Mouse (Mus musculus): Measurements from ENCODE around the gene Dennd4c. TPM values are rescaled to one million over a fixed set of nuclear protein-coding genes. Genes with fewer than 3 reads are reported as not detected.

Dennd4c gene
- total RNA-seq, 2 experiments from 2014 or later = 13.0 to 14.8 TPM

GRCm38 (mm10) chr4:86881178-86881577 is 132.8 kb downstream of the Dennd4c start:
- no peak for DNase-seq (ENCODE audit: low spot score in 2 of 2)

- no peak for DNase-seq (ENCODE audit: low spot score in 2 of 2)
Measured at GRCm38 (mm10) chr4:86882413-86882812, 134.1 kb downstream of the Dennd4c start.

GRCm38 (mm10) chr4:86884945-86885344 is 136.6 kb downstream of the Dennd4c start:
- DNase-seq (ENCODE audit: low spot score in 2 of 2) = peak in 1 of 2 experiments; percentile 26

- no peak for DNase-seq (ENCODE audit: low spot score in 2 of 2)
Measured at GRCm38 (mm10) chr4:86885790-86886159, 137.4 kb downstream of the Dennd4c start.

GRCm38 (mm10) chr4:86886160-86886878 is 138.0 kb downstream of the Dennd4c start:
- DNase-seq (ENCODE audit: low spot score in 2 of 2) = no peak

- no peak for DNase-seq (ENCODE audit: low spot score in 2 of 2)
Measured at GRCm38 (mm10) chr4:86887879-86888278, 139.5 kb downstream of the Dennd4c start.

GRCm38 (mm10) chr4:86897411-86897810 is 149.1 kb downstream of the Dennd4c start:
- no peak for DNase-seq (ENCODE audit: low spot score in 2 of 2)

GRCm38 (mm10) chr4:86898791-86899474 is 150.6 kb downstream of the Dennd4c start:
- DNase-seq (ENCODE audit: low spot score in 2 of 2) = no peak

Other genes with a start within 250 kb of the Dennd4c start
- not detected for gene Saxo1, start 190.2 kb upstream of the Dennd4c start, total RNA-seq (2021)
- 100 to 1,000 TPM; 133 to 156 TPM for gene Rraga, start 172.9 kb upstream of the Dennd4c start, total RNA-seq (2021)
- gene Haus6, start 136.5 kb upstream of the Dennd4c start, total RNA-seq (2021) = 1 to 10 TPM; 7.3 to 8.5 TPM
- 10 to 100 TPM; 17.3 to 18.0 TPM for gene Plin2, start 78.5 kb upstream of the Dennd4c start, total RNA-seq (2021)
- 100 to 1,000 TPM; 434 to 447 TPM for gene Rps6, start 108.9 kb downstream of the Dennd4c start, total RNA-seq (2021)
- gene Acer2, start 125.8 kb downstream of the Dennd4c start, total RNA-seq (2021) = 1 to 10 TPM; 2.5 to 3.0 TPM